Mouse (Mus musculus) gastrocnemius, adult 18-20 months (tissue): ENCODE data around the gene Alg10b. TPM values are rescaled to one million over a fixed set of nuclear protein-coding genes. Genes with fewer than 3 reads are reported as not detected.
"Not testable (repeated sequence)": the region's sequence is repeated elsewhere in the genome, so short reads cannot be mapped to it uniquely, and the experiment has no call there.

Experiments
- DNase-seq: peaks from one replicate; pipeline ENCODE4 v3.0.0; 2021; ENCODE audit warnings: low spot score
- long read RNA-seq, 2 experiments: library from polyadenylated mRNA; stranded (forward); transcript quantifications; one replicate each; pipeline ENCODE4 v2.0.0; 2021
- microRNA-seq: library from miRNA; unstranded; fragments of <30 nt; microRNA quantifications from one replicate; pipeline ENCODE4 v1.2.0, GENCODE M21; 2021
- total RNA-seq, 2 experiments: library from RNA; stranded (reverse); gene quantifications; 2 replicates each; pipeline ENCODE4 v1.2.3; 2021

Alg10b gene
- total RNA-seq: 10 to 100 TPM; 13.2 to 16.1 TPM
- long read RNA-seq, experiment 1, full-length matches to known transcripts: 4 of 12 reads
- long read RNA-seq, experiment 1, partial matches to known transcripts: 8 of 12 reads
- long read RNA-seq, experiment 1, other reads (novel, unspliced or antisense): 0 of 12 reads
- long read RNA-seq, experiment 2, full-length matches to known transcripts: 3 of 12 reads
- long read RNA-seq, experiment 2, partial matches to known transcripts: 0 of 12 reads
- long read RNA-seq, experiment 2, other reads (novel, unspliced or antisense): 9 of 12 reads

DNA sequence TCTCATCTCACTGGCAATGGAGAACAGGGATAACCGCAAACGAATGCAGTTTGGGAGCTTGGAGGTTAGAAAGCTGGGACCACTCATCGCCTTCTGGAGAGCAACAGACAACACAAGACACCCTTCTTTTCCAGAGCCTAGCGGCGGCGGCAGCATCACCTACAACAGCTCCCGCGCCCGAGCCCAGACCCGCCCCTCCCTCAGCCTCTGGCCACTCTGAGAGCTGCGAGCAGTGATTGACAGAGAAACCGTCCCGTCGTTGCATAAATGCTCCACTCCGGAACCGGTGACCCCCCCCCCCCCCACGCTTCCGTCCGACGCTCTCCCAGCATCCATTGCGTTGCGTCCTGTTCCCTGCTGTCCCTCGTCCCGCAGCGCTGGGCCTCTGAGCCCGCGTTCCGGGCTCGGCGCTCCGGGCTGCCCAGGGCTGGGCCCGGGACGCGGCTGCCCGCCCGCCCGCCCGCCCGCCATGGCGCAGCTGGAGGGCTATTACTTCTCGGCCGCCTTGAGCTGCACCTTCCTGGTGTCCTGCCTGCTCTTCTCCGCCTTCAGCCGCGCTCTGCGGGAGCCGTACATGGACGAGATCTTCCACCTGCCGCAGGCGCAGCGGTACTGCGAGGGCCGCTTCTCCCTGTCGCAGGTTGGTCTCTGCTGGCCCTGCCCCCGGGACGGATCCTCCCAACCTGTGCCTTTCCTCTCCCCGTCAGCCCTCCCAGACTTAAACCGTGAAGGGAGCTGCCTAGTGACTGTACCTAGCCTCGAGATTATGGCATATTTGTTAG lies at the start of gene Alg10b:
TSS of gene Alg10b (plus strand) at position 343 of the 782 bp plus-strand sequence.
- DNase-seq: peak; percentile 78

DNA sequence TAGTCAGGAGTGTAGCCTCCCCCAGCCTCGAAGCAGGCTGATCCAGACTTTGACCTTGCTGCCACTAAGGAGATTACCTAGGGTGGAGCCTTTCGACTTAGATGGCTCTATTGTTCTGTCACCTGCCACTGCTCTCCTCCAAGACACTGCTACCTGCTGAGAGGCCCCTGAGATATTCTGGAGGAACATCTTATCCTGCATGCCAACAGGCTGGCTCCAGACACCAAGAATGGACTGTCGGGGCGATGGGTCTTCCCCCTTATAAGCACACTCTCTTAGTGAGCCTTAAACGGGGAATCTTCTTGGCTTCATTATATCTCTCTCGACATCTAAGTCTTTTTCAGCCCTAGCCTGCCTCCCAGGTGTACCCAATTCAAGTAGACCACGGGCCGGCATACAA lies 41.0 kb upstream of the Alg10b start:
- not testable (repeated sequence) for DNase-seq

DNA sequence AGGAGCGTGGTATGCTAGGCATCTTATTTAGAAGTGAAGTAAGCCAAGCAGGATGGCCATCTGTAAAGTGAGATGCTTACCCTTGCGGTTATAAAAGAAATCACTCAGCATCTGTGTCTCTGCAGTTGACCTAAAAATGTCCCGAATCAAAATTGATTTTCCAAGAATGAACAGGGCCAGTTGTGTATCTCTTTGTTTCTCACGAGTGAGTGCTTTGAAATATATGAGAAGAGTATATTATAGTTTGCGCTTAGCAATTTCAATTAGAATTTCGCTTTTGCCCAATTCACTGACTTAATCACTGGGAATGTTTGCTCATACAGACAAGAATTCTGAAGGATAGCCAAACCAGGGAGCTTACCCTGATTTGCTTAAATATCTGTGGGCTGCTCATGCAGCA lies 40.6 kb upstream of the Alg10b start:
- no peak for DNase-seq

DNA sequence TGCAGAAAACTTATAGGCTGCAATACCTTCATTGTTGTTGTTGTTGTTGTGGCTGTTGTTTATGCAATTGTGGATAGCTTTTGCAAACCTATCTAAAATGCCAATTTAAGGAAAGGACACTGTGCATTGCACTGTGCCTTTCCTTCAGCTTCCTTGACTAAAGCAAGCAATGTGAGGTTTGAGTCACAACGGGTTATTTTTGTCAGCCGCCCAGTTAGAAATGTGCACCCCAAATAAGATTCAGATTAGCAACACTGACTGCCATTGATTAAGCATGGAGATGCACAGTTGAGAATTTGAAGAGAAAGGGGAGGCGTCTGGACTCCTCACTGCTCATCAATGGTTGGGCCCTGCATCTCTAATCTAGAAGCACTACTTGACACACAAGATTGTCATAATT lies 39.4 kb upstream of the Alg10b start:
- DNase-seq: no peak

DNA sequence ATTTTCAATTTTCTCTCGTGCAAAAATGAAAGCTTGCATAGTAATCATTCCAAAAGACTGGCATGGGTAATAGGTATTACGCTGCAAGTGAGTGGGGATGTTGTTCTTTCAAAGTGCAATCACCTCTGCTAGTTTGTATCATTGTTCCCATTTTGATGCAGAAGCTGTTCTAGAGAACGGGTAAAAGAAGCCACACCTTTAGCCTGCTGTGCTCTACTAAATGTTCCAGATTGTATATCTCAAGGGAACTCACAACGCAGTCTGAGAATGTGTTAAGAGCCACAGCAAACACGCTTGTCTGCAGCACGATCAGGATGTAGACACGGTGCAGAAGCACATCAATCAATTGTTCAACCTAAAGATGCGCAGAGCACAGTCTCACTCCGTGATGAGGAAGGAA lies 34.6 kb upstream of the Alg10b start:
- DNase-seq: no peak

DNA sequence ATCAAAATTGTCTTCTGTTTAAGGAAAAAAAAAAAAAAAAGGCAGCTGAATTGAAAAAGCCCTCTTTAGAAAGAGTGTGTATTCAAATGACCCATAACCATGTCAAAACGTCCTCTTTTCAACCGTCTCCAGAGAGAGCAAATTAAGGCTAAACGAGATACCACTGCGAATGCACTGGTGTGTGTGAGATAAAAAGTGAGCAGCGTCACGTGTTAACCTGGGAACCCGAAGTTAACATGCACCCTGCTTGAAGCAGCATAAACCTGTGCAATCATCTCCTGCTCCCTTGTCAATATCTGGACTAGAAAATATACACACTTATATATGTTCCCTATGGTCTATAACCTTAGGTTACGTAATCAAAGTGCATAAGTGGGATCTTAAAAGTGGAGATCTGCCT lies 10.2 kb upstream of the Alg10b start:
- DNase-seq: no peak

DNA sequence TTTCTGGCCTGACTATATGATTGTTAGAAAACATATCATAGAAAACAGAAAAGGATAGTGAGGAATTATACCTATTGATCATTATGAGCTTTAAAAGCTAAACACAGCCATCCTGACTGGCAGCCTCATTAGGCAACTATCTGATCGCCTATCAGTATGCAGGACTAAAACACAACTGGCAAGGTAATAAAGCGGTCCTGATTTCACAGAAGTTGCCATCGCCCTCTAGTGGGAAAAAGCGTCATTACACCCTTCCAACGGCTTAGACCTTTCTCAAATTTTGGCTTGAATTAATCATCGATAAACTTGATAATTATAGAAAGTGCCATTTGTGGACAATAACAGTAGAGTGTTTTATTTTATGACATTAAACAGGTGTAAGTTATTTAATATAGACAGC lies 9.2 kb upstream of the Alg10b start:
- peak; percentile 44 for DNase-seq

DNA sequence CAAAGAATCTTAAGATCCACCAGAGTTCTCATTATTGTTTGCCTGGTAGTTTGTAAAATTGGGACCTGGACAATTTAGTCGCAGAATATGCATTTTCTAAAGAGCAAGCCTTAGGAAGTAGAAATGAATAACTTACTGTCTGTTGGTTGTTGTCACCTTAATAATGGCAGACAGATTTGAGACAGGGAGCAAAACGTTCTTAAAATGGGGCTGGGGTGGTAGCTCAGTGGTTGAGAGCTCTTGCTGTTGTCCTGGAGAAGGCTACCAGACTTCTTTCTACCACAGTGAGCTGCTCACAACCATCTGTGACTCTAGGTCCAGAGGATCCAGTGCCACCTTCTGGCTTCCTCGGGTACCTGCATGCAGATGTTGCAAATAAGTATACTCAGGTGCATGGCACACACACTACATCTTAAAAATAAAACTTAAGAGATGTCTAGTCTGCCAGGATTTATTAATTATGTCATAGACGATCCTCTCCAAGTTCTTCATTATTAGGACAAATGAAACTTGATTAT lies 1.0 kb downstream of the Alg10b start:
- DNase-seq: no peak

DNA sequence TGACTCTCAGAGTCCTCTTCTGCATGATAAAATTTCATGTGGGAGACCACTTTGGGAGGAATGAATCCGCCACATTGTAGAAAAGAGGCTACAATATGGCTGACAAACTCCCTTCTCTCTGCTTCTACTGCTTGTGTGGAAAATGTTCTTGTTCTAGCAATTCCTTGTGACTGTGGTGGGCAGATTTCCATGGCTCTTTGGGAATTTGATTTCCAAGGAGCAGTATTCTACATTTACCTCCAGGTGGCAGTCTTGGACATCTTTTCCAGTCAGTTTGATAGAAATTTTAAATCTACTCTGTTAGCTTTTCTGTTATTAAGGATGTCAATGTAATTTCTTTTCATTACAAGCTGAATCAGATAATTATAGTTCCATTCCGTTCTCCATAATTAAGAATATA lies 13.5 kb downstream of the Alg10b start:
- no peak for DNase-seq

DNA sequence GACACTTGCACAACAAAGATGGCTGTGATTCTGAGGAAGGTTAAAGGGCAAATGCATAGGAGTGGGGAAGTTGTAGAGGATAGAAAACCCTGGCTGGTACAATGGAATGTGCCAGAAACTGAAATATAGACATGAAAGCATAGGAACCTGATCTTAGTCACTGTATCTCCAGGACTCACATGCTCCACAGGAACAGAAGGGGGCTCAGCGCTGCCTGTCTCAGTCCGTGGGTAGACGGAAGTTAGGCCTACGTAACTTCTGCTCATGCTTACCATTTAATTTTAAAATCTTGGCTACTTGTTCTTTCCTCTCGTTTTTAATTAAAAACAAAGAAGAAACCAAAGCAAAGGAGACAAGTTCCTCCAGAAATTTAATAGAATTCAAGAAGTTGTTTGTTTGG lies 20.0 kb downstream of the Alg10b start:
- no peak for DNase-seq

DNA sequence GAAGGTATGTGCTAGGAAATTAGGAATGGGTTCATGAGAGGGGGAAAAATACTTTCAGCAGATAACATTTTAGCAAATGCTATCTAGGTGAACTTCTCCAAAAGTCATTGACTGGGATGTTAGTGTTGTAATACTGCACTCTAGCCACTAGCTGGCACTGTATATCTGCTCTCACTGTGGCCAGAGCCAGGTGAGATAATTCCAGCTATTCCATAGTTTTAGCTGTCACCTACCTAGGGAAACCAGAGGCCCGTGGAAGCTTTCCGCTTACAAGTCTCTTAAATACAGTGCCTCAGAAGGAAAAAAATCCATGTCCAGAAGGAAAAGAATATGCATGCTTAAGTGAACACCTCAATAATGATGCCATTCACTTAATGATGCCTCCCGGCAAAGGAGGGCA lies 25.6 kb downstream of the Alg10b start:
- no peak for DNase-seq

DNA sequence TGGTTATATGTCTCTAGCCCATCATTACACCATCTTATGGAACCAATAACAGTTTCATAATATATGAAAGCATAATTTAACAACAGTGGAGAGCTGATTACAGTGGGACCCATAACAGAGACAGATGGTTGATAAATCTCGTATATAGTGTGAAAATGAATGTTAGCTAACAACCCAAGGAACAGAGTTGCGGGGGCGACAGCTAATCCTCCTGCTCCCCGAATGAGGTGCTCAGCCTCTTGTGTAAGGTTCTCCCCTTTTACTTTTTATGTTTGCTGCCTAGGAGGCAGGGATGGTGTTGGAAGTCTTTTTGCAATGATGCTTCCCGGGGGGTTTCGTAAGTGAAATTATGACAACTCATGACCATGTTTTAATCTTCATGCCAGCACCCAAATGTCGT lies 58.8 kb downstream of the Alg10b start:
- DNase-seq: no peak

Small RNA genes within 50 kb of the gene (microRNA-seq; reads per million reads assigned to microRNA genes)
- not detected for gene Mir7648
